Mouse (Mus musculus): ENCODE measurements around the gene Herc4. TPM values are rescaled to one million over a fixed set of nuclear protein-coding genes. Genes with fewer than 3 reads are reported as not detected.

Gene Herc4
- polyA plus RNA-seq, 2 experiments = 33.3 to 37.2 TPM

- DNase-seq (ENCODE audit: low spot score) = no peak
- no peaks in the 10 kb centered on the region for H3K9me3 ChIP-seq (ENCODE audit: control insufficient read depth, low read length)
- no peak overlapping the region for H3K9ac ChIP-seq (ENCODE audit: low read depth, low read length, severe bottlenecking)
- H3K27ac ChIP-seq (replicated peaks; ENCODE audit: low read depth, low read length) = no peak overlapping the region
- no peak overlapping the region for H3K4me2 ChIP-seq (replicated peaks; ENCODE audit: low read depth, low read length, severe bottlenecking)
- H3K27me3 ChIP-seq (ENCODE audit: control insufficient read depth, insufficient read depth, low read length) = no peaks in the 10 kb centered on the region
- 92% methylated on average over 2 of the region's 2 CpGs for WGBS
- no peak for TF ChIP-seq POLR2A (IDR thresholded peaks at IDR 0.05; ENCODE audit: borderline replicate concordance, extremely low read depth, insufficient read depth, insufficient read length)
- H3K4me1 ChIP-seq (ENCODE audit: control insufficient read depth, insufficient read depth, low read length) = no peaks in the 10 kb centered on the region
- no peak overlapping the region for H3K4me3 ChIP-seq (replicated peaks; ENCODE audit: low read length)
- no peak for ATAC-seq (ENCODE audit: low FRiP score, low read depth)
- peaks cover 65% of the 10 kb centered on the region for H3K36me3 ChIP-seq (ENCODE audit: control insufficient read depth, insufficient read depth, low read length)
Observed at GRCm38 (mm10) chr10:63302356-63302755, 58.7 kb downstream of the Herc4 start.

DNA sequence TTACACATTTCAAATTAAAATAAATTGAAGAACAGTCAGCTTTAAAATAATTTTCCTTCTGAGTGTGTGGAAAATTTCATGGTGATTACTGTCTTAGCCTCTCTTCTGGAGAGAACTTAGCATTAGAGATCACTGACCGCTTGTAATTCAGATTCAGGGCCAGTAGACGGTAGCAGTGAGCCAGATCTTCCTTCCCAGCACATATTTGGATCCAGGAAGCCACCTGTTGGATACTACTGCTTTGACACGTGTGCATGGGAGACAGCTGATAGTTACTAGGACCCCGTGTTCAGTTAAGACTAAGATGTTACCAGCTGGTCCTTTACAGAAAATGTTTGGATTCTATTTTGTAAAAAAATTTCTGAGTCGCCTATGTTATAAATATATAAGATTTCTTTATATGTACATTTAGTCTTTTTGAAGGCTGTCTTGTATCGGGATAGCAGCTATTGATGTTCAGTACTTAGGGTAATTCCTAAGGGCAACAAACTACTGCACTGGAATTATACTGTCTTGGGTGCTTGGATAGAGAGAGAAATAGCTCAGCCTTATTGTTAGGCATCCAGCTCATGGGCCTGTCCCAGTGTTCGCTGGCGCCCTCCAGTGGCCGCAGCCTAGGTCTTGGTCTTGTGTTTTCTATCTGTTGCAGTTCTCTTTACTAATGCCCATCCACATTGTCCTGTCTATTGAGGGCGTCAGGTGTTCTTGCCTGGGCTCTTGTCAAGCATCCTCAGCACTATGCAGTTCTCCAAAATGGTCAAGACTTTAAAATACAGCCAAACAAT is 65.2 kb downstream of the Herc4 start:
- H3K4me2 ChIP-seq (replicated peaks; ENCODE audit: low read depth, low read length, severe bottlenecking) = no peak overlapping the region
- no peak overlapping the region for H3K9ac ChIP-seq (ENCODE audit: low read depth, low read length, severe bottlenecking)
- no peaks in the 10 kb centered on the region for H3K27me3 ChIP-seq (ENCODE audit: control insufficient read depth, insufficient read depth, low read length)
- DNase-seq (ENCODE audit: low spot score) (peak; percentile 68), ATAC-seq (ENCODE audit: low FRiP score, low read depth) (peak; percentile 68)
- no peaks in the 10 kb centered on the region for H3K9me3 ChIP-seq (ENCODE audit: control insufficient read depth, low read length)
- no peaks in the 10 kb centered on the region for H3K4me1 ChIP-seq (ENCODE audit: control insufficient read depth, insufficient read depth, low read length)
- no peak overlapping the region for H3K4me3 ChIP-seq (replicated peaks; ENCODE audit: low read length)
- peaks cover 76% of the 10 kb centered on the region for H3K36me3 ChIP-seq (ENCODE audit: control insufficient read depth, insufficient read depth, low read length)
- no peak for TF ChIP-seq POLR2A (IDR thresholded peaks at IDR 0.05; ENCODE audit: borderline replicate concordance, extremely low read depth, insufficient read depth, insufficient read length)
- H3K27ac ChIP-seq (replicated peaks; ENCODE audit: low read depth, low read length) = no peak overlapping the region
- 44% methylated on average over 10 of the region's 10 CpGs for WGBS

GRCm38 (mm10) chr10:63313726-63314125 is 70.1 kb downstream of the Herc4 start:
- H3K27ac ChIP-seq (replicated peaks; ENCODE audit: low read depth, low read length) = no peak overlapping the region
- no peak overlapping the region for H3K4me3 ChIP-seq (replicated peaks; ENCODE audit: low read length)
- no peak for ATAC-seq (ENCODE audit: low FRiP score, low read depth)
- no peak for DNase-seq (ENCODE audit: low spot score)
- no peak for TF ChIP-seq POLR2A (IDR thresholded peaks at IDR 0.05; ENCODE audit: borderline replicate concordance, extremely low read depth, insufficient read depth, insufficient read length)
- no peaks in the 10 kb centered on the region for H3K4me1 ChIP-seq (ENCODE audit: control insufficient read depth, insufficient read depth, low read length)
- H3K4me2 ChIP-seq (replicated peaks; ENCODE audit: low read depth, low read length, severe bottlenecking) = no peak overlapping the region
- WGBS = 92% methylated on average over 1 of the region's 1 CpGs
- peaks cover 77% of the 10 kb centered on the region for H3K36me3 ChIP-seq (ENCODE audit: control insufficient read depth, insufficient read depth, low read length)
- H3K9ac ChIP-seq (ENCODE audit: low read depth, low read length, severe bottlenecking) = no peak overlapping the region
- no peaks in the 10 kb centered on the region for H3K9me3 ChIP-seq (ENCODE audit: control insufficient read depth, low read length)
- no peaks in the 10 kb centered on the region for H3K27me3 ChIP-seq (ENCODE audit: control insufficient read depth, insufficient read depth, low read length)

- no peak overlapping the region for H3K4me3 ChIP-seq (replicated peaks; ENCODE audit: low read length)
- no peaks in the 10 kb centered on the region for H3K9me3 ChIP-seq (ENCODE audit: control insufficient read depth, low read length)
- no peak overlapping the region for H3K27ac ChIP-seq (replicated peaks; ENCODE audit: low read depth, low read length)
- WGBS = 88% methylated on average over 1 of the region's 1 CpGs
- H3K36me3 ChIP-seq (ENCODE audit: control insufficient read depth, insufficient read depth, low read length) = peaks cover 75% of the 10 kb centered on the region
- no peaks in the 10 kb centered on the region for H3K4me1 ChIP-seq (ENCODE audit: control insufficient read depth, insufficient read depth, low read length)
- DNase-seq (ENCODE audit: low spot score) (no peak), ATAC-seq (ENCODE audit: low FRiP score, low read depth) (no peak)
- no peaks in the 10 kb centered on the region for H3K27me3 ChIP-seq (ENCODE audit: control insufficient read depth, insufficient read depth, low read length)
- no peak for TF ChIP-seq POLR2A (IDR thresholded peaks at IDR 0.05; ENCODE audit: borderline replicate concordance, extremely low read depth, insufficient read depth, insufficient read length)
- H3K4me2 ChIP-seq (replicated peaks; ENCODE audit: low read depth, low read length, severe bottlenecking) = no peak overlapping the region
- no peak overlapping the region for H3K9ac ChIP-seq (ENCODE audit: low read depth, low read length, severe bottlenecking)
Observed at GRCm38 (mm10) chr10:63327091-63327490, 83.5 kb downstream of the Herc4 start.

DNA sequence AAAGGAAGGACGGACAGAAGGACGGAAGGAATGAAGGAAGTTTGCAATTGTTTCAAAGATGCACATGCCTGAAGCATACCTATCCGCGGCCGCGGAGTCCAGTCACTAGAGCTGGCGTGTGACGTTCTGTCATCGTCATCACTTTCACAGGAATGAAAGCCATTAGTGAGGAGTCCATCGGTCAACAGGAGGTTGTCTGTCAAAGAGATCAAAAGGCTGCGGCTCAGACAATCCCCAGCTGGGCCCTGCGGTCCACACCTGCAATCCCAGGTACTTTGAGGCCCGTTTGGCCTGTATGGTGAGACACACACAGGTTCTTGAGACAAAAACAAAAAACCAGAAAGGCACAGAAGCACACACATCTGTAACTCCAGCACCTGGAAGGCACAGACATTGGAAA is 93.3 kb downstream of the Herc4 start:
- WGBS = 47% methylated on average over 13 of the region's 13 CpGs
- ATAC-seq (ENCODE audit: low FRiP score, low read depth) (no peak), DNase-seq (ENCODE audit: low spot score) (no peak)
- H3K4me3 ChIP-seq (replicated peaks; ENCODE audit: low read length) = peak overlapping the region; percentile 74
- H3K4me1 ChIP-seq (ENCODE audit: control insufficient read depth, insufficient read depth, low read length) = peaks cover 20% of the 10 kb centered on the region
- H3K36me3 ChIP-seq (ENCODE audit: control insufficient read depth, insufficient read depth, low read length) = peaks cover 28% of the 10 kb centered on the region
- no peak overlapping the region for H3K27ac ChIP-seq (replicated peaks; ENCODE audit: low read depth, low read length)
- H3K9ac ChIP-seq (ENCODE audit: low read depth, low read length, severe bottlenecking) = peak overlapping the region; percentile 94
- peak overlapping the region; percentile 73 for H3K4me2 ChIP-seq (replicated peaks; ENCODE audit: low read depth, low read length, severe bottlenecking)
- H3K27me3 ChIP-seq (ENCODE audit: control insufficient read depth, insufficient read depth, low read length) = no peaks in the 10 kb centered on the region
- no peak for TF ChIP-seq POLR2A (IDR thresholded peaks at IDR 0.05; ENCODE audit: borderline replicate concordance, extremely low read depth, insufficient read depth, insufficient read length)
- no peaks in the 10 kb centered on the region for H3K9me3 ChIP-seq (ENCODE audit: control insufficient read depth, low read length)

Data from limb, embryonic 14.5 days (tissue).